Mouse (Mus musculus) cerebellum, postnatal 25 days (tissue): ENCODE measurements around the gene Pspc1.
"Not testable (repeated sequence)": the region's sequence is repeated elsewhere in the genome, so short reads cannot be mapped to it uniquely, and the experiment has no call there.

Experiments used
- DNase-seq, 2 experiments: peaks; one replicate each; pipeline ENCODE4 v3.0.0; 2021; ENCODE audit warnings: mixed read lengths in 2 of 2

Pspc1 gene

DNA sequence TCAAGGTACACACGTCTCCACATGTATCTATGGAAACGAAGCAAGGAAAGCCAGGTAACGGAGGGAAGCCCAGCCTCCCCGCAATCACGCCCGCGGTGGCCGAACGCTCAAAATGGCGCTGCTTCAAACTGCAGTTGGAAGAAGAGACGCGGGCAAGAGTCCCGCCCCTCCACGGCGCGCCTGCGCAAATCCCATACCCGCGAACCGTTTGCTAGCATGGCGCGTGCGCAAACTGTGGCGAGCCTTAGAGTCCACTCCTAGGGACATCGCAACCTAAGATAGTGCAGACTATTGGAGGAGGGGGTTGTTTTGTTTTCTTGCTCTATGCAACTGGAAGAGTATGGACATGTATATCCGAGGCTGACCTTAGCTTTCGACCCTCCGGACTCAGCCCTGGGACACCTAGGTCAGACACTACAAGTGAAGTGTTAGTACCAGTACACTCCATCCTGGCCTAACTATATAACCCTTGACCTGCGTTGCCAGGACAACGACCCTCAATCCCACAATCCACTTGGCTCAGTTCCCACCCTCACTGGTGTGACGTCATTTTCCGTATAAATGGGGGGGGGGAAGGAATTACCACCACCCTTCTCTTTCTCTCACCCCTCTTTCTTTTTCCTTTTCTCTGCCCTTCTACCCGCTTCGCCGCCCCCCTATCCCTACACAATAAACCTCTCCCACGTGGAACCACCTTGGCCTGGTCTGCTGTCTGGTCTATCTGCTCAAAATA, at the start of gene Pspc1:
Pspc1 (minus strand) TSS at position 117 of the 733 bp plus-strand sequence.
- peak; percentile 97 to 98 for DNase-seq

DNA sequence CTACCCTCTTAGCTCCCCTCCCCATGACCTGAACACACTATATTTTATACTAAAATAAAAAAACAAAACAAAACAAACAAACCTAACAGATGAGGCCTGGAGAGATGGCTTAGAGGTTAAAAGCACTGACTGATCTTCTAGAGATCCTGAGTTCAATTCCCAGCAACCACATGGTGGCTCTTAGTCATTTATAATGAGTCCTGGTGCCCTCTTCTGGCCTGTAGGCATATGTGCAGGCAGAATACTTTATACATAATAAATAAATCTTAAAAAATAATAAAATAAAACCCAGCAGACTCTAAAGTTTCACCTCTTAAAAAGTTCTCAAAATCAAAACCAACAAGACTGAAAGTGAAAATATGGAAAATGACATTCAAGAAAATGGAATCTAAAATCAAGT, 46.4 kb upstream of the Pspc1 start:
- no peak for DNase-seq

DNA sequence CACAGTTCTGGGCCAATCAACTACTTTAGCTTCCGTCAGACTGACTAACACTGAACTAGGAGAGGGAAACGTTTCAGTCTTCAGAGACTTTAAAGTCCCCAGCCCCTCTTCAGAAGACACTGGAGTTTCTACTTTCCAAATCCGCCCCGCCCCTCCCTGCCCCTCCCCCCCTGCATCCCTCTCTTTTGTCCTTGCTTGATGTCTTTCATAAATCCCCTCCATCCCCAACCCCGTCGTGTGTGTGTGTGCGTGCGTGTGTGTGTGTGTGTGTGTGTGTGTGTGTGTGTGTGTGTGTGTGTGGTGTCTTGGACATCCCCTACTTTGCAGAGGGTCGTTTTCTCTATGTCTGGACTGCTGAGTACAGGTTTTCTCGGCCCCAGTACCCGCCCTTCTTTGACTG, 39.5 kb upstream of the Pspc1 start:
- no peak for DNase-seq

- DNase-seq: no peak
These were observed 39.0 kb upstream of the Pspc1 start for GRCm38 (mm10) chr14:56817131-56817530.

- no peak for DNase-seq
These were observed 38.4 kb upstream of the Pspc1 start for GRCm38 (mm10) chr14:56816541-56816940.

GRCm38 (mm10) chr14:56812520-56813036, 34.5 kb upstream of the Pspc1 start:
- DNase-seq: peak; percentile 82 to 85

GRCm38 (mm10) chr14:56811701-56812339, 33.7 kb upstream of the Pspc1 start, which contains the start of gene Zmym5:
Zmym5 (minus strand) TSS chr14:56811716.
- DNase-seq: peak; percentile 90 to 94

- peak; percentile 69 to 74 for DNase-seq
These were observed 32.9 kb upstream of the Pspc1 start for GRCm38 (mm10) chr14:56810781-56811690.

GRCm38 (mm10) chr14:56793243-56793642, 15.1 kb upstream of the Pspc1 start:
- peak; percentile 68 to 77 for DNase-seq

- DNase-seq: no peak
These were observed 6.5 kb upstream of the Pspc1 start for GRCm38 (mm10) chr14:56784575-56784974.

- no peak for DNase-seq
These were observed 801 bp upstream of the Pspc1 start for GRCm38 (mm10) chr14:56778933-56779300.

DNA sequence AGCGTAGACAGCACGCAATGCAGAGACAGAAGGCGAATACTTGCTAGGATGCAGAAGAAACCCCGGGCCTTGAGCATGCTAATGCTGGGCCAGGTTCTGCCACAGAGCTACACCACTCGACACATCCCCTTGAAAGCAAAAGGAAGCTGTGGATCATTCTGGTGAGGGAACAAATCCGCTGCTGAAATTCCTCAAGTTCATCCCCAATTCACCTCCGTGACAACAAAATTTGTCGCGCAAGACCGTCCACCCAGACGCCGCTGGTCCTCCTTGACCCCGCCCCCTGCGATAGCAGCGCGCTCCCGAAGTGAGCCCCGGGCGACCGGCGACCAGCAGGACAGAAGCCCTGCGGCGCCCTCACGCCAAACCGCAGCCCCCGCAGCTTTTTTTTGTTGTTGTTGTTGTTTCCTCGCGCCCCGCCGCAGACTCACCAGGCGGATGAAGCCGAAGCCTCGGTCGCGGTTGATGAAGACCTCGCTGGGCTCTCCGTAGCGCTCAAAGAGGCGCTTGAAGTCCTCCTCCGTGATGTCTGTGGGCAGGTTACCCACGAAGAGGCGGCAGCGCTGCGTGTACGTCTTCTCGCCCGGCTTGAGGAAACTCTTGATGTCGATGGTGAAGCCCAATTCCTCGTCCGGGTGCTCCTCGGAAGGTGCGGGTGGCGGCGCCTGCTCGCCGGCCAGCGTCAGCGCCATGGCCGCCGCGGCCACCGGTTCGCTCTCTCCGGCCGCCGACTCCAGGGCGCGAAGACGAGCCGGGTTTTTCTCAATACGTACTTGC, 568 bp downstream of the Pspc1 start:
- peak; percentile 80 to 84 for DNase-seq

DNA sequence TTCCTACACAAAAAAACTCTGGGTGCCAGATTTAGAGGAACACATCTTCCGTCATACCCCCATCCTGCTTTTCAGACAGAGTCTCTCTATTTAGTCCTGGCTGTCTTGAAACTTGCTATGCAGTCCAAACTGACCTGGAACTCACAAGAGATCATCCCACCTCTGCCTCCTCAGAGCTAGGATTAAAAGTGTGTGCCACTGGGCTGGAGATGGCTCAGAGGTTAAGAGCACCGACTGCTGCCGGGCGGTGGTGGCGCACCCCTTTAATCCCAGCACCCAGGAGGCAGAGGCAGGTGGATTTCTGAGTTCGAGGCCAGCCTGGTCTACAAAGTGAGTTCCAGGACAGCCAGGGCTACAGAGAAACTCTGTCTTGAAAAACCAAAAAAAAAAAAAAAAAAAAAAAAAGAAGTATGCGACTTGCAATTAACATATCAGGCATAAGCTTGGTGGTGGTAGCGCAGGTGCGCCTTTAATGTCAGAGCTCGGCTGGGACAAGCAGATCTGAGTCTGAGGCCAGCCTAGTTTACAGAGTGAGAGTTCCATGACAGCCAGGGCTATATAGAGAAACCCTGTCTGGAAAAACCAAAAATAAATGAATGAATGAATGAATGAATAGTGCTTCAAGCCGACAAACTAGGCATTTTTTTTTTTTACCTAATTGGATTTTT, 1.4 kb downstream of the Pspc1 start:
- peak; percentile 22 to 24 for DNase-seq

DNA sequence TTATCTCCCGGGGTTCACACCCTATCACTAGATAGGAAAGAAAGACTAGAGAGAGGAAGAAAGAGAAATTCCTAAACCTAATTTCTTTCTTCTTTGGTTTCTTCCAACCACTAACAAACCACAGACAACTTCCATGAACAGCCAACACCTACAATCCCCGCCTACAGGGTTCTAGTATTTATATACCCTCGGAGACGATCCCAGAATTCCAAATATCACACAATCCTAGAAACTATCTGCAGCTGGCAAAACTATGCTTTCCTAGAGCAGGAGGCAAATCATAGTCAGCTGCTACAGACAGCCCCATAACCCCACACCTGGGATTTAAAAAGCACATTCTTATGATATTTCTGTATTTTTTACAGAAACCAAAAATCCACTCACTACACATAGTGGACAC, 2.7 kb downstream of the Pspc1 start:
- DNase-seq: no peak

- DNase-seq: not testable (repeated sequence)
These were observed 11.7 kb downstream of the Pspc1 start for GRCm38 (mm10) chr14:56766438-56766837.

- DNase-seq: not testable (repeated sequence)
These were observed 13.0 kb downstream of the Pspc1 start for GRCm38 (mm10) chr14:56765117-56765516.

GRCm38 (mm10) chr14:56751282-56751681, 26.8 kb downstream of the Pspc1 start:
- DNase-seq: peak in 1 of 2 experiments; percentile 14

DNA sequence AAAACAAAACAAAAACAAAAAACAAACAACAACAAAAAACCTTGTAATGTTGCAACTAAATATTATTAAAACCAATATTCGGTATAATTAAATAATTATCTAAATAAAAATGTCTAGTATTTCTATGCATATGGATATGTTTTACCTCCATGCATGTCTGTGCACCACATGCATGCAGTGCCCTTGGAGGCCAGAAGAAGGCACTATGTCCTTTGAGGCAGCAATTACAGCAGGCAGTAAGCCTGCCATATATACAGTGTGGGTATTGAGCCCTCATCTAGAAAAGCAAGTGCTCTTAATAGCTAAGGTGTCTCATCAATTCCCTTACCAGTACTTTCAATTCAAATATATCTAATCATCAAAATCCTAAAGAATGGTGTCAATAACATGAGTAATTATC, 37.9 kb downstream of the Pspc1 start:
- no peak for DNase-seq

DNA sequence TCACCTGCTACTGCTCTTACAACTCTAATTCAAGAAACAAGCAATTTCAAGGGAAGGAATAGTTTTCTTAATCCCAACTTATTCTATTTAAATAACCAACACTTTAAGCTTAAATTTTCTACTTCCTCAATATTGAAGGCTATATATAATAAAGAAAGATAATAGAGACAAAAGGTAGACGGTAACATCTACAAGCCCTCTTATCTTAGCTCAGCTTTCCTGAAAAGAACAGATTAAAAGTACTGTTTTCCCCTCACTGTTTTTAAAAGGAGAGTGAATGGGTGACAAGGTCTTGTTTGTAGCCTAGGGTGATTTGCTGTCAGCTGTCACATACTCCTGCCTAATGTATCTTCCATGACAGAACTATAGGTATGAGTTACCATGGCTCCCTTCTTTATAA, 51.6 kb downstream of the Pspc1 start:
- no peak for DNase-seq

DNA sequence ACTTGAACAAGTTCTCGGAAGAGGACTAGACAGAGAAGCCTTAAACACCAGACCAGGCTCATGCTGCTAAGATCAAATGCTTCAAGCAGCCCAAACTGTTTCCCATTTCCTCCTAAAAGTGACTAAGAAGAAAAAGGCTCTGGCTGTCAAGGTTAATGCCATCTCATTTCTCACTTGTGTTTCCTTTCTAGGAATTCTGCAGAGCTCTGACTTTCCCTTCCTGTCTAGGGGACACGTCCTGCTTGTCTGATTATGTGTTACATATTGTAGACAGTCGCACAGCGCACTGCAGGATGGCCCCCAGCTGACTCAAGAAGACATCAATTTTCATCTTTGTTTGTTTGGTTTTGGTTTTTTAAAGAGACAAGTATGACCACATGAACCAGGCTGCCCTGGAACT, 72.4 kb downstream of the Pspc1 start:
- no peak for DNase-seq

DNA sequence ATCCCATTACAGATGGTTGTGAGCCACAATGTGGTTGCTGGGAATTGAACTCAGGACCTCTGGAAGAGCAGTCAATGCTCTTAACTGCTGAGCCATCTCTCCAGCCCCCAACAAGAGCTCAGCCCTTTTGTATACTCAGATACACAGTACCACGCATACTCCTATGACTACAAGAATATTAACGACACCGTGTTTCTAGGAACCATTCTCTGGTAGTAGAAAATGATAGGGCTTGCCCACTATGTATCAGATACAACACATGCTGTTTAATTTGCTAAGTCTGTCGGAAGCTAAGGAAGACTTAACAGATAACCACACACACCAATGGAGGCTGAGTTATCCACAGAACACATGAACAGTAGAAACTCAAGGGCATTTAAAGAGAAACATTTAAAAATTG, 75.5 kb downstream of the Pspc1 start:
- no peak for DNase-seq

DNA sequence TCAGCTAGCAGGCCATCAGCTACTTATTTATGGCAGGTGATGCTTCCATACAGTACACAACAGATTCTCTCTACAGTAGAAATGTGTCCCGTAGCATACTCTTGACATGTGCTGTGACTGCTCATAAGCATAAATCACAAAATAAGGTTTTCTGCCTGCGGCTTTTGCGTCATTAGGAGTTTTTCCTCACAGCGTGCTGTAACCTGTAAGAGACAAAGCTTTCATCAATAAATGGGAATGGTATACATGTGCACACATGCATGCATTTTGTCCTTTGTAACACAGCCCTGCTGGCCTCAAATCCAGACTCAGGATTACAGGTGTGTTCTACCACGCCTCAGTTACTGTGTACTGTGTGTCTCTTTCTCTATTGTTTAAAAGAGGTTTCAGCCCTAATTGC, 80.3 kb downstream of the Pspc1 start:
- no peak for DNase-seq
